Mouse (Mus musculus): ENCODE data around the gene Slit1.

DNA sequence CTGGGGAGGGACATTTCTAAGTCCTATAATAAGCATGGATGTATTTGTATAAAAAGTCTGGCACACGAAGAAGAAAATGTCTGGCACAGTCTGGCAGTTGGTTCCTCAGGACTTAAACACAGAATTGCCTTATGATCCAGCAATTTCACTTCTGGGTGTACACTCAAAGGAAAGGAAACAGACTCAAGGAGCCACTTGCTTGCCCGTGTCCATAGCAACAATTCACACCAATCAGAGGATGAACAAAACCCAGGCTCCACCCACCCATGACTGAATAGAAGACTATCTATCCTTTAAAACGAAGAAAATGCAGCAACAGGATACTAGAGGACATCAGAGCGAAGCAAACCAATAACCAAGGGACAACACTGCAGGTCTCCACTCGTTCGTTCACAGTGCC, 48.4 kb downstream of the Slit1 start:
- TF ChIP-seq POLR2A (IDR thresholded peaks at IDR 0.05; ENCODE audit: insufficient read length, low read depth) (no peak), USF1 (IDR thresholded peaks at IDR 0.05; ENCODE audit: low read depth) (no peak), E2F4 (IDR thresholded peaks at IDR 0.05; ENCODE audit: insufficient read depth) (no peak), REST (IDR thresholded peaks at IDR 0.05; ENCODE audit: insufficient read depth, insufficient read length) (no peak)
